Mouse (Mus musculus): Measurements from ENCODE around the gene Fam161a. TPM values are rescaled to one million over a fixed set of nuclear protein-coding genes. Genes with fewer than 3 reads are reported as not detected.
"Not testable (repeated sequence)": the region's sequence is repeated elsewhere in the genome, so short reads cannot be mapped to it uniquely, and the experiment has no call there.

The Fam161a gene
- polyA plus RNA-seq, 1 experiment from 2014 or later, result 4.7 TPM

- not testable (repeated sequence) for H3K27me3 ChIP-seq; H3K9ac ChIP-seq; H3K27ac ChIP-seq; H3K9me3 ChIP-seq; H3K4me3 ChIP-seq; H3K36me3 ChIP-seq; H3K4me1 ChIP-seq; H3K4me2 ChIP-seq (replicated peaks); ATAC-seq (ENCODE audit: insufficient number of reproducible peaks, insufficient read depth, low FRiP score, low TSS enrichment)
- WGBS, result 37% methylated on average over 3 of the region's 3 CpGs
Measured at GRCm38 (mm10) chr11:23064276-23064675, 56.9 kb downstream of the Fam161a start.

GRCm38 (mm10) chr11:23065167-23065668 lies 57.9 kb downstream of the Fam161a start:
- no peak for ATAC-seq (ENCODE audit: insufficient number of reproducible peaks, insufficient read depth, low FRiP score, low TSS enrichment)
- no peak overlapping the region for H3K4me2 ChIP-seq (replicated peaks)

DNA sequence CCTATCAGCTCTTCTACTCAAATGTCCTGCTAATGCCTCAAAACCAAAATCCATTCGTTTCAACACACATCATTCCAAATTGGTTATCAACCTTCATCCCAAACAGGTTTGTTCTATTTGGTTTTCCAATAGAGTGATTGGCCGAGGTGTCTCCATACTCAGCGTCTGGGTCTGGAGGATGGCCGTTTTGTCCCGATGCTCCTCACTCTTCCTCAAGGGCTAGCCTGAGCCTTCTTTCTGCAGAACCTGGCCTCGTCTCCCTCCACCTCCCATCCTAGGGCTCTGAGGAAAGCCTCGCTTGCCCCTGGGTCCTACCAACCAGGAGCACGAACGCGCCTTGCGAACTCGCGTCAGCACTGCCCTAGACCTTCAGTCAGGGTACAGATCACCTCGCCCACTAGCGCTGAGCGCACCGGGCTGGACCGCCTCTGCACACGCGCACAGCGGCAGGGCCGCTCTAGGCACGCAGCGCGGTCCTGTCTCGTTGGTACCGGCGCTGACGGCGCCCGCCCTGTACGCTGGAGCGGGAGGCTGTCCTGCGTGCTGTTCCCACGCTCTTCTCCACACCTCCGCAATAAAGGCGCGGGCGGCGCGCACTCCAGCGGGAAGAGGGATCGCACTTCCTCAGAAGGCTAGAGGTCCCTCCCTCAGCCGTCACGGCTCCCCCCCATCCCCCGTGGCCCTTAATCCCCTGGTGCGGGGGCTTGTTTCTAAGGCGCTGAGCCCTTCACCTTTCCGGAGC lies 60.2 kb downstream of the Fam161a start:
- 2% methylated on average over 49 of the region's 49 CpGs for WGBS
- no peaks in the 10 kb centered on the region for H3K4me1 ChIP-seq
- H3K4me2 ChIP-seq (replicated peaks), result peak overlapping the region; percentile 72
- H3K27ac ChIP-seq, result peak overlapping the region; percentile 59
- H3K4me3 ChIP-seq, result peak overlapping the region; percentile 67
- H3K27me3 ChIP-seq, result no peaks in the 10 kb centered on the region
- peak; percentile 99 for ATAC-seq (ENCODE audit: insufficient number of reproducible peaks, insufficient read depth, low FRiP score, low TSS enrichment)
- H3K9me3 ChIP-seq, result no peaks in the 10 kb centered on the region
- H3K9ac ChIP-seq, result peak overlapping the region; percentile 73
- no peaks in the 10 kb centered on the region for H3K36me3 ChIP-seq

More at GRCm38 (mm10) chr11:23065167-23065668, 57.9 kb downstream of the Fam161a start:
- H3K4me1 ChIP-seq, result no peaks in the 10 kb centered on the region
- no peak overlapping the region for H3K9ac ChIP-seq
- no peaks in the 10 kb centered on the region for H3K27me3 ChIP-seq
- no peak overlapping the region for H3K27ac ChIP-seq
- H3K36me3 ChIP-seq, result no peaks in the 10 kb centered on the region
- 84% methylated on average over 2 of the region's 2 CpGs for WGBS
- no peak overlapping the region for H3K4me3 ChIP-seq
- no peaks in the 10 kb centered on the region for H3K9me3 ChIP-seq

- H3K27ac ChIP-seq, result no peak overlapping the region
- 9% methylated on average over 10 of the region's 10 CpGs for WGBS
- no peaks in the 10 kb centered on the region for H3K9me3 ChIP-seq
- no peaks in the 10 kb centered on the region for H3K27me3 ChIP-seq
- no peaks in the 10 kb centered on the region for H3K4me1 ChIP-seq
- no peak for ATAC-seq (ENCODE audit: insufficient number of reproducible peaks, insufficient read depth, low FRiP score, low TSS enrichment)
- peak overlapping the region; percentile 73 for H3K9ac ChIP-seq
- peak overlapping the region; percentile 72 for H3K4me2 ChIP-seq (replicated peaks)
- H3K4me3 ChIP-seq, result peak overlapping the region; percentile 67
- no peaks in the 10 kb centered on the region for H3K36me3 ChIP-seq
Measured at GRCm38 (mm10) chr11:23068201-23068600, 60.9 kb downstream of the Fam161a start.

DNA sequence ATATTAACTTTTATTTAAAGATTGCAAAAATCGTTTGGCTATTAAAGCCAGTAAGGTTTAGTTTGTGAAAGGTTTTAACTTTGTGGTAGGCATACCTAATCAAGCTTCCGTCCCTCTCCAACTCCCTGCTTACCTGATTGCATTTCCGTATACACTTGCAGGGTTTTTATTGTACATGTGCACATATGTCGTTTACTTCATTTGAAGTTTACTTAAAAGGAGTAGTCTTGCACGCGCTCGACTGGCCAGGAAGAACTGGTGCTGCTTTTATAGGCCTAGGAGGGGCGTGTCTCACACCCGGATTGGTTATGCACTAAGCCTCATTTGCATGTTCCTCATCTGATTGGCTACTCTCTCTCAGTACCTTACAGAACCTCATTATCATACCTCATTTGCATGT lies 61.7 kb downstream of the Fam161a start:
- not testable (repeated sequence) for ATAC-seq (ENCODE audit: insufficient number of reproducible peaks, insufficient read depth, low FRiP score, low TSS enrichment); H3K4me2 ChIP-seq (replicated peaks); H3K27ac ChIP-seq; H3K4me1 ChIP-seq; H3K9ac ChIP-seq; H3K27me3 ChIP-seq; H3K9me3 ChIP-seq; H3K36me3 ChIP-seq; H3K4me3 ChIP-seq
- WGBS, result 92% methylated on average over 9 of the region's 9 CpGs

- no peak overlapping the region for H3K27ac ChIP-seq
- no peak for ATAC-seq (ENCODE audit: insufficient number of reproducible peaks, insufficient read depth, low FRiP score, low TSS enrichment)
- H3K27me3 ChIP-seq, result no peaks in the 10 kb centered on the region
- H3K9me3 ChIP-seq, result no peaks in the 10 kb centered on the region
- no peak overlapping the region for H3K9ac ChIP-seq
- H3K4me2 ChIP-seq (replicated peaks), result no peak overlapping the region
- 78% methylated on average over 7 of the region's 7 CpGs for WGBS
- no peaks in the 10 kb centered on the region for H3K36me3 ChIP-seq
- no peak overlapping the region for H3K4me3 ChIP-seq
- H3K4me1 ChIP-seq, result no peaks in the 10 kb centered on the region
Measured at GRCm38 (mm10) chr11:23074841-23075240, 67.5 kb downstream of the Fam161a start.

GRCm38 (mm10) chr11:23078541-23078940 lies 71.2 kb downstream of the Fam161a start:
- Histone ChIP-seq H3K9ac (no peak overlapping the region), H3K36me3 (no peaks in the 10 kb centered on the region), H3K4me3 (no peak overlapping the region), H3K27me3 (no peaks in the 10 kb centered on the region), H3K4me1 (no peaks in the 10 kb centered on the region), H3K9me3 (no peaks in the 10 kb centered on the region), H3K27ac (no peak overlapping the region), H3K4me2 (replicated peaks) (no peak overlapping the region)
- WGBS, result 89% methylated on average over 1 of the region's 1 CpGs
- ATAC-seq (ENCODE audit: insufficient number of reproducible peaks, insufficient read depth, low FRiP score, low TSS enrichment), result no peak

Other genes starting within 250 kb of the Fam161a start
- 3.8 and 6.4 TPM in 2 replicates for gene B3gnt2, start 146.6 kb upstream of the Fam161a start, polyA plus RNA-seq (2016; fragmentation: Nextera tagmentation; extraction: Ambion mirVana)
- 3.6 and 4.7 TPM in 2 replicates for gene Zrsr1, start 35.5 kb upstream of the Fam161a start, polyA plus RNA-seq (2016; fragmentation: Nextera tagmentation; extraction: Ambion mirVana)
- 7.5 and 9.4 TPM in 2 replicates for gene Gm28048, start 25.4 kb upstream of the Fam161a start, polyA plus RNA-seq (2016; fragmentation: Nextera tagmentation; extraction: Ambion mirVana)
- gene Commd1, start 25.1 kb upstream of the Fam161a start, polyA plus RNA-seq (2016; fragmentation: Nextera tagmentation; extraction: Ambion mirVana), result 358 and 366 TPM in 2 replicates
- gene Cct4, start 17.0 kb upstream of the Fam161a start, polyA plus RNA-seq (2016; fragmentation: Nextera tagmentation; extraction: Ambion mirVana), result 328 and 333 TPM in 2 replicates
- gene Xpo1, start 248.5 kb downstream of the Fam161a start, polyA plus RNA-seq (2016; fragmentation: Nextera tagmentation; extraction: Ambion mirVana), result 177 and 182 TPM in 2 replicates

All from embryonic facial prominence, embryonic 12.5 days (tissue).